Mouse (Mus musculus) cerebral cortex, adult 2 months (tissue): ENCODE results near the gene Gapvd1.

Experiments
- WGBS: fragments of 180-500 bp; shearing (Covaris S2); methylation state at CpG from one replicate; pipeline ENCODE4 v1.1.7; 2018; 5-methylcytosine and 5-hydroxymethylcytosine counted together

Gapvd1 gene

DNA sequence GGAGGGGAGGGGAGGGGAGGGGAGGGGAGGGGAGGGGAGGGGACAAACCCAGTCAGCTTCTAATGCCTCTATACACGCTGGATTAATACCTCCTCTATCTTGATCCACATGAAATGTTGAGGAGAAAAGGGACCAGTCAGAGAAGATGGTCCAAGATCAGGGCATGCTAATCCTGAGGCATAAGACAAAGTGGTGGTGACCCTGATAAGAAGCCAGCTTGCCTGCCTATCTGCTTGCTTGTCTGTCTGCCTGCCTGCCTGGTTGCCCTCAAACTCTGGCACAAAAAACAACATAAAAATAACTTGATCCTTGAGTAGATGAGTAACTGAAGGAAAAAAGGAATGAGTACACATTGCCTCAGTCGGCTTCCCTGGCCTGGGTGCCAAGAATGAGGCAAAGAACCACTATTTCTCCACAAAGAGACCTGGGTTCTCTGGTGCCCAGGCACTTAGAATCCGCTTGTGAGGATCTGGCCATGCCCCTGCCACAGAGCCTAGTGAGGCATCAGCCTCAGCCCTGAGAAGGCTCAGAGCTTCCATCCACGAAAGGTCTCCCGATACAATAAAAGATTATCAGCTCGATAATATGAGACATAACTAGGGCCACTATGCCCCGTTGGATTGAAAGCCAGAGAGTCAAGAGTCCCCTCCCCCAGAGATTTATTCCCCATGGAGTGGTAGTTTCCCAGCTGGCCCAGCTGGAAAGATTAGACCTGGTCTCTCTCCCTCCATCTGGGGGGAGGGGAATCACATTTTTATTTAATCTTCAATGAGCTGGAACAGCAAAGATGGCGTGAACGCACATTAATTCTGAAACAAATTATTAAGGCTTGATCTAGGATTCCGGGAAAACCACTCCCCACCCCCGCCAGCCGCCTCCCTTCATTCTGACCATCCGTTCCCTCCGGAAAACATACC lies 119.5 kb downstream of the Gapvd1 start:
- 92% methylated on average over 14 of the region's 14 CpGs for WGBS

DNA sequence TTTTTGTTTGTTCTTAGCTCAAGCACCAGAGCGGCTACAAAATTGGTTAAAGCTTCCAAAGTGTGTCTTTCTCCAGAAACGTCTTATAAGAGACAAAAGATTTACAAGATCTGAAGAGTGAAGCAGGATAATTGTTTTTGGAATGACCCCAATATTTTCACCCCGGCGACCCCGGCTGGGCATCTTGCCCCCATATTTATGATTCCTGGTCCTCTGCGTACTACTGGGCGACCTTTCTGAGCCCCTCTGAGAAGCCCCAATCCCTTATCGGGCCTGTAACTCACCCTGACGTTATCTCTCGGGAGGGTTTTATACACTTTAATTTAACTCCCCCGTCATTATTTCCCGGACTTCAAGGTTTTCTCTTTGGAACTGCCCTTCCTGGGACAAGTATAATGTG lies 123.0 kb downstream of the Gapvd1 start:
- 86% methylated on average over 12 of the region's 12 CpGs for WGBS

DNA sequence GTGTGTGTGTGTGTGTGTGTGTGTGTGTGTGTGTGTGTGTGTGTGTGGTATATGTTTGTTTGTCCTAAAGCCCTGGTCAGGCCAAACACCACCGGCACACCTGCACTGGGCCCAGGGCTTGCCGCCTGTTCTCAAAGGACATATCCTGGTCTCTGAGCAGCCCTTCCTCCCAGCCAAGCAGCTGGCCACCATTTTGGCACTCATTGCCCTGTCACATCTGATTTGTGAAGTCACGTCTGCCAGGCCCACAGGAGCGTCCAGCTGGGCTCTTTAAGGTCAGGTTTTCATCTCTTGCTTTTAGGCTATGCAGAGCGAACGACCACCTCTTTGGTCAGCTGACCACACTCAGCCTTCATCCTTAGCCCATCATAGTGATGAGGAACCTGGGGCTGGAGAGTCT lies 124.6 kb downstream of the Gapvd1 start:
- 91% methylated on average over 6 of the region's 6 CpGs for WGBS

DNA sequence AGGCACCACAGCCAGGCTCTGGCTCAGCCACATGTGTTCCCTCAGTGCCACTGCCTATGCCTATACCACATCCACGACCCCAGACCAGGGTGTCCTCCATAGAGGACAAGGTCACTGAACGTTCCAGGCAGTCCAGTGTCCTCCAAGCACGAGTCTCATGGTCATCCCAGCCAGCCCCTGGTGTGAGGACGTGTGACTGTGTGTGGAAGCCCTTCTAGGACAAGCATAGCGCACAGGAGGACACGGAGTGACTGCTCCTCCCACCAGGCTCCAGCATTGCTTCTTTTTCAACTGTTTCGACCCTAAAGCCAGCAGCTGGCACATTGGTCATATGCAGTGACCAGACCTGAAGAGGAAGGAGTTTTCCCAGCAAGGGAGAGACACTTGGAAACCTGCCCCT lies 125.3 kb downstream of the Gapvd1 start:
- 85% methylated on average over 7 of the region's 7 CpGs for WGBS

DNA sequence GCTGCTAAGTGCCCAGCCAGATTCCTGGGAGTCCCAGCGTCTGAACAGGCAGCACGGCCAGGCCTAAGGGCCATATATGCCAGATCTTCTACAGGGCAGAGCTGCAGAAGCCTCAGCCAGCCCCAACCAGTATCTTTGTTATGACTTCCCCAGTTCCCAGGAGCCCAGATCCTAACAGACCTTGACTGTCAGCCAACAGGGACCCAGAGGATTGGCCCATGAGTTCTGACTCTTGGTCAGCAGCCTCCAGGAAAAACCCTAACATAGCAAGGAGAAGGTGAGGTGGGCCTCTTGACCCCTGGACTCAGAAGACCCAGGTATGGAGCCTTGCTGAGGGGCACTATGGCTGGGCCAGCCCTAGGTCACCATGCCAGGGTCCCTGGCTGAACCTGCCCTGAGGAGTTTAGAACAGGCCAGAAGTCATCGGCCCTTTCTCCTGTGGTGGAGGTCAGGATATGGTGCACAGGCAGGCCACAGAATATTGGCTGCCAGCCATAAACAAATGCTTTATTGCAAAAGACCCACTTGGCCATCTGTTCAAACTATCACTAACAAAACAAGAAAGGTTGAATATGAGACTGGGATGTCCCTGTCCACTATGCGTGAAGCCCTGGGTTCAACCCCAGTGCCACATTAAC lies 126.0 kb downstream of the Gapvd1 start:
- 82% methylated on average over 4 of the region's 4 CpGs for WGBS

DNA sequence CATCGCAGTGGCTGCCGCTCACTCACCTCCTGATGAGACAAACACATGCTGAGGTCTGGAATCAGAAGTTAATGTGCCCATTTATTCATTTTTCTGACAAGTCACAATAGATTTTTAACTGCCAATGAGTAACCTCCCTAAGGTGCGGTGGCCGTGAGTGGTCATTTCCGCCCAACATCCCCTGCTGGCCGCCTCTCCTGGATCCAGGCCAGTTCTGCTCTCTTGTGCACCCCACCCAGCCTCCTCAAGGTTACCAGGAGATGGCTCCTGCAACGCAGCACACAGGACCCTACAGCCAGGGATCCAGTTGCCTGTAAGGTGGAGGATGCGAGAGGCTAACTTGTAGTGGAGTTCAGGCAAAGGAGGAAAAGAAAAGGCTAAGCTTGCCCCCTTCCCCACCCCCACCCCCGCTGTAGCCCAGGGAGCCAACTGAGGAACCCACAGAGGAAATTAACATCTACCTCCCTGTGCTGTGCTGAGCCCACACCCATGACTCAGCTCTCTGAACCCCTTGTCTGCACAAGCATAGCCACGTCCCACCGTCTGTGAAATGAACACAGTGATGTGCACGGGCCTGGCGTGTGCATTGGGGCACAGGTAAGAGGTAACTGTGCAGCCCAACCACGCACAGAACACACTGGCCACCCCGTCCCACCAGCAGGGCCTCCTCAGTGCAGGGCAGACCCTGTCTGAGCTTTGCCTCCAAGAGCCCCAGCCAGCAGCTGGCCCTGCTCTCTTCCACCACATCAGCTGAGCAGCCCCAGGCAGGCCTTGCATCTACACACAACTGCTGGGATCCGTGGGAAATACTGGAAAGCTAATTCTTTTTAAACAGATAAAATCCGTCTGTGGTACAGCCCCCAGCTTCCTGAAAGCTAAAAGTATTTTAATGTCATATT lies 127.5 kb downstream of the Gapvd1 start:
- WGBS, result 68% methylated on average over 17 of the region's 17 CpGs
